Mouse (Mus musculus) left cerebral cortex, postnatal 36 days (tissue): Measurements from ENCODE around the gene Klhl31. TPM values are rescaled to one million over a fixed set of nuclear protein-coding genes. Genes with fewer than 3 reads are reported as not detected.

ENCODE experiments used
- DNase-seq, 2 experiments: peaks; one replicate each; pipeline ENCODE4 v3.0.0; 2021 to 2022; ENCODE audit warnings: low spot score in 2 of 2, mixed read lengths in 1 of 2
- intact Hi-C: fragments of 180-260 bp; cut with DNase I; formaldehyde crosslinking; loops from one replicate; pipeline ENCODE4 v1.15.1; 2025
- total RNA-seq, 2 experiments: library from RNA; stranded (reverse); gene quantifications; 2 replicates each; pipeline ENCODE4 v1.2.3; 2021

Klhl31 gene
- total RNA-seq, 2 experiments from 2014 or later, result not detected

GRCm38 (mm10) chr9:77685825-77686500, 49.7 kb downstream of the Klhl31 start:
- DNase-seq, result no peak
- intact Hi-C loops, result no loop called here

- no peak for DNase-seq
- intact Hi-C loops, result no loop called here
These were observed 56.4 kb downstream of the Klhl31 start for GRCm38 (mm10) chr9:77692707-77693106.

- intact Hi-C loops, result no loop called here
- no peak for DNase-seq
These were observed 57.1 kb downstream of the Klhl31 start for GRCm38 (mm10) chr9:77693405-77693804.

GRCm38 (mm10) chr9:77695586-77695985, 59.3 kb downstream of the Klhl31 start:
- no peak for DNase-seq
- intact Hi-C loops, result no loop called here

GRCm38 (mm10) chr9:77703476-77703875, 67.2 kb downstream of the Klhl31 start:
- no peak for DNase-seq
- intact Hi-C loops, result no loop called here

- intact Hi-C loops, result no loop called here
- DNase-seq, result no peak
These were observed 67.8 kb downstream of the Klhl31 start for GRCm38 (mm10) chr9:77704108-77704507.

- intact Hi-C loops, result no loop called here
These were observed 70.2 kb downstream of the Klhl31 start for GRCm38 (mm10) chr9:77706515-77706914.

GRCm38 (mm10) chr9:77707433-77708139, 71.3 kb downstream of the Klhl31 start:
- no peak for DNase-seq
- intact Hi-C loops, result no loop called here

More at GRCm38 (mm10) chr9:77706515-77706914, 70.2 kb downstream of the Klhl31 start:
- DNase-seq, result no peak

GRCm38 (mm10) chr9:77708950-77709349, 72.7 kb downstream of the Klhl31 start:
- intact Hi-C loops, result no loop called here
- DNase-seq, result no peak

Other genes with a start within 250 kb of the Klhl31 start
- 1 to 10 TPM; 6.1 to 6.2 TPM for gene Lrrc1, start 91.6 kb upstream of the Klhl31 start, total RNA-seq
- 10 to 100 TPM; 43.3 to 44.6 TPM for gene Gclc, start 118.0 kb downstream of the Klhl31 start, total RNA-seq